Mouse (Mus musculus): ENCODE results near the gene Tbcc.

- TF ChIP-seq CTCF (conservative IDR thresholded peaks at IDR 0.05; ENCODE audit: insufficient read depth, insufficient read length, low read depth, low read length) (no peak), POLR2A (IDR thresholded peaks at IDR 0.05; ENCODE audit: low read depth, low read length) (no peak)
These were observed 10.5 kb downstream of the Tbcc start for GRCm38 (mm10) chr17:46900941-46901340.
